Mouse (Mus musculus) MEL (cell line): ENCODE data around the gene Eftud2.

Source experiments
- CHD2 ChIP-seq: IDR thresholded peaks from 2 replicates; pipeline ENCODE4 v1.6.1; 2011; ENCODE audit warnings: low read length, improper control_type of control experiment
- CTCF ChIP-seq, 3 experiments: IDR thresholded peaks in 2 of 3; conservative IDR thresholded peaks in 1 of 3; 2 replicates each; pipeline ENCODE4 v1.5.1; 2011 to 2012; ENCODE audit warnings: low read length in 3 of 3, low read depth in 2 of 3, mild to moderate bottlenecking in 2 of 3, improper control_type of control experiment in 1 of 3, inconsistent platforms in 1 of 3, mixed read lengths in 1 of 3, moderate library complexity in 1 of 3; ENCODE audit not compliant: control insufficient read depth in 1 of 3, insufficient read depth in 1 of 3, poor library complexity in 1 of 3, severe bottlenecking in 1 of 3
- GATA1 ChIP-seq: IDR thresholded peaks from 2 replicates; pipeline ENCODE4 v1.6.1; 2011; ENCODE audit warnings: low read depth, low read length, improper control_type of control experiment
- HCFC1 ChIP-seq: IDR thresholded peaks from 2 replicates; pipeline ENCODE4 v1.6.1; 2012; ENCODE audit warnings: low read depth, mild to moderate bottlenecking, inconsistent platforms, low read length, improper control_type of control experiment, moderate library complexity
- MAX ChIP-seq: IDR thresholded peaks from 2 replicates; pipeline ENCODE4 v1.6.1; 2011; ENCODE audit warnings: low read length, improper control_type of control experiment
- MAZ ChIP-seq: IDR thresholded peaks from 2 replicates; pipeline ENCODE4 v1.6.1; 2012; ENCODE audit warnings: low read depth, mild to moderate bottlenecking, inconsistent platforms, low read length, improper control_type of control experiment
- MXI1 ChIP-seq: IDR thresholded peaks from 2 replicates; pipeline ENCODE4 v1.6.1; 2011; ENCODE audit warnings: mild to moderate bottlenecking, low read depth, low read length, improper control_type of control experiment
- NRF1 ChIP-seq: IDR thresholded peaks from 2 replicates; pipeline ENCODE4 v1.6.1; 2014; ENCODE audit warnings: low read depth, mild to moderate bottlenecking, inconsistent platforms, low read length, improper control_type of control experiment, moderate library complexity; ENCODE audit not compliant: poor library complexity, insufficient read depth, severe bottlenecking
- POLR2A ChIP-seq, 2 experiments: IDR thresholded peaks; 2 replicates each; pipeline ENCODE4 v1.6.1; 2011 to 2012; ENCODE audit warnings: low read length in 2 of 2, mild to moderate bottlenecking in 2 of 2, control low read depth in 1 of 2, improper control_type of control experiment in 1 of 2, low read depth in 1 of 2, moderate library complexity in 1 of 2; ENCODE audit not compliant: control insufficient read depth in 1 of 2, insufficient read depth in 1 of 2, poor library complexity in 1 of 2
- RCOR1 ChIP-seq: IDR thresholded peaks from 2 replicates; pipeline ENCODE4 v1.6.1; 2012; ENCODE audit warnings: low read depth, mild to moderate bottlenecking, inconsistent platforms, low read length, improper control_type of control experiment
- USF1 ChIP-seq: IDR thresholded peaks from 2 replicates; pipeline ENCODE4 v1.6.1; 2014; ENCODE audit warnings: low read depth, mild to moderate bottlenecking, inconsistent platforms, low read length, improper control_type of control experiment, moderate library complexity
- USF2 ChIP-seq, 2 experiments: IDR thresholded peaks; 2 replicates each; pipeline ENCODE4 v1.6.1; 2011 to 2012; ENCODE audit warnings: improper control_type of control experiment in 2 of 2, low read length in 2 of 2, borderline replicate concordance in 1 of 2, inconsistent platforms in 1 of 2, low read depth in 1 of 2, mild to moderate bottlenecking in 1 of 2; ENCODE audit not compliant: insufficient read depth in 1 of 2

GRCm38 (mm10) chr11:102893015-102893651 lies 12.3 kb upstream of the Eftud2 start:
- no peak for TF ChIP-seq NRF1
- no peak for TF ChIP-seq HCFC1
- TF ChIP-seq MXI1: no peak
- peak; percentile 19 to 70 (median 50); a peak in 4 of 6 replicates for TF ChIP-seq CTCF (IDR thresholded peaks at IDR 0.05 in 2 of 3, conservative IDR thresholded peaks at IDR 0.05 in 1 of 3; ENCODE audit: control insufficient read depth in 1 of 3, insufficient read depth in 1 of 3, low read depth in 2 of 3, low read length in 3 of 3, poor library complexity in 1 of 3, severe bottlenecking in 1 of 3)
- no peak for TF ChIP-seq GATA1
- TF ChIP-seq POLR2A (IDR thresholded peaks at IDR 0.05; ENCODE audit: control insufficient read depth in 1 of 2, insufficient read depth in 1 of 2, low read depth in 1 of 2, low read length in 2 of 2, poor library complexity in 1 of 2): no peak
- no peak for TF ChIP-seq MAZ
- no peak for TF ChIP-seq USF2 (IDR thresholded peaks at IDR 0.05; ENCODE audit: borderline replicate concordance in 1 of 2, insufficient read depth in 1 of 2, low read depth in 1 of 2, low read length in 2 of 2)
- TF ChIP-seq MAX: no peak
- TF ChIP-seq CHD2: no peak
- TF ChIP-seq USF1: no peak
- TF ChIP-seq RCOR1: no peak
